Mouse (Mus musculus) small intestine, adult 2 months (tissue): ENCODE measurements at regions not wholly inside any gene's neighbourhood (a gene's known extent, or its start where the extent isn't known, plus 50 kb on each side); places are given as distances from the start of the nearest gene placed in this dataset.

Source experiments
- H3K27ac ChIP-seq: fragments of 200-500 bp; 2 replicates; pipeline ENCODE4 v1.5.1; 2012; ENCODE audit warnings: low read depth, low read length, control low read depth, inconsistent platforms; ENCODE audit not compliant: insufficient read depth
- H3K27me3 ChIP-seq: fragments of 200-500 bp; 2 replicates; pipeline ENCODE4 v1.6.1; 2012; ENCODE audit warnings: mild to moderate bottlenecking, moderate library complexity, low read length, inconsistent platforms; ENCODE audit not compliant: control insufficient read depth, insufficient read depth
- H3K36me3 ChIP-seq: fragments of 200-500 bp; 2 replicates; pipeline ENCODE4 v1.6.1; 2012; ENCODE audit warnings: mild to moderate bottlenecking, low read length, control low read depth, inconsistent platforms; ENCODE audit not compliant: control insufficient read depth, insufficient read depth
- H3K4me1 ChIP-seq: fragments of 200-500 bp; 2 replicates; pipeline ENCODE4 v1.6.1; 2012; ENCODE audit warnings: low read length, inconsistent platforms, mixed read lengths; ENCODE audit not compliant: control insufficient read depth, insufficient read depth, insufficient read length
- H3K4me3 ChIP-seq: fragments of 200-500 bp; 2 replicates; pipeline ENCODE4 v1.5.1; 2012; ENCODE audit warnings: low read depth, mild to moderate bottlenecking, control low read depth, inconsistent platforms, low read length, moderate library complexity
- CTCF ChIP-seq: fragments of 200-500 bp; IDR thresholded peaks from 2 replicates; pipeline ENCODE4 v1.5.1; 2012; ENCODE audit warnings: low read depth, mild to moderate bottlenecking, control low read depth, inconsistent platforms, low read length, moderate library complexity, mixed read lengths; ENCODE audit not compliant: insufficient replicate concordance, insufficient read length; ENCODE audit errors: extremely low read depth
- POLR2A ChIP-seq: fragments of 200-500 bp; IDR thresholded peaks from 2 replicates; pipeline ENCODE4 v1.6.1; 2012; ENCODE audit warnings: low read depth, mild to moderate bottlenecking, control low read depth, inconsistent platforms, low read length, moderate library complexity
- WGBS: fragments of 180-500 bp; shearing (Covaris S2); methylation state at CpG from one replicate; pipeline ENCODE4 v1.1.7; 2018; 5-methylcytosine and 5-hydroxymethylcytosine counted together

- Histone ChIP-seq H3K27me3 (no peaks in the 10 kb centered on the region), H3K4me3 (no peak overlapping the region), H3K27ac (no peak overlapping the region), H3K36me3 (no peaks in the 10 kb centered on the region), H3K4me1 (no peaks in the 10 kb centered on the region)
- TF ChIP-seq POLR2A (no peak), CTCF (no peak)
- 92% methylated on average over 2 of the region's 2 CpGs for WGBS
Measured at GRCm38 (mm10) chr8:92229526-92229925, 127.9 kb upstream of the Irx5 start.

- Histone ChIP-seq H3K4me1 (no peaks in the 10 kb centered on the region), H3K4me3 (no peak overlapping the region)
- WGBS: 81% methylated on average over 3 of the region's 3 CpGs
Measured at GRCm38 (mm10) chr8:92224929-92225328, 132.5 kb upstream of the Irx5 start.

GRCm38 (mm10) chr8:92222992-92223391, 134.4 kb upstream of the Irx5 start:
- Histone ChIP-seq H3K36me3 (no peaks in the 10 kb centered on the region), H3K27me3 (no peaks in the 10 kb centered on the region), H3K4me1 (no peaks in the 10 kb centered on the region), H3K27ac (no peak overlapping the region), H3K4me3 (no peak overlapping the region)
- 63% methylated on average over 3 of the region's 3 CpGs for WGBS
- TF ChIP-seq POLR2A (no peak), CTCF (no peak)

More at GRCm38 (mm10) chr8:92224929-92225328, 132.5 kb upstream of the Irx5 start:
- Histone ChIP-seq H3K36me3 (no peaks in the 10 kb centered on the region), H3K27ac (no peak overlapping the region), H3K27me3 (no peaks in the 10 kb centered on the region)
- TF ChIP-seq CTCF (no peak), POLR2A (no peak)

- no peak overlapping the region for H3K4me3 ChIP-seq
- H3K4me1 ChIP-seq: no peaks in the 10 kb centered on the region
- 76% methylated on average over 9 of the region's 9 CpGs for WGBS
Measured at GRCm38 (mm10) chr8:92219181-92219890, 138.1 kb upstream of the Irx5 start.

GRCm38 (mm10) chr8:92217521-92217920, 139.9 kb upstream of the Irx5 start:
- 80% methylated on average over 2 of the region's 2 CpGs for WGBS
- Histone ChIP-seq H3K4me3 (no peak overlapping the region), H3K4me1 (no peaks in the 10 kb centered on the region), H3K27ac (no peak overlapping the region), H3K36me3 (no peaks in the 10 kb centered on the region), H3K27me3 (no peaks in the 10 kb centered on the region; the same call in 1 of the 2 replicates)
- no peak for TF ChIP-seq CTCF
- TF ChIP-seq POLR2A: no peak

More at GRCm38 (mm10) chr8:92219181-92219890, 138.1 kb upstream of the Irx5 start:
- H3K27ac ChIP-seq: no peak overlapping the region
- H3K36me3 ChIP-seq: no peaks in the 10 kb centered on the region
- no peak for TF ChIP-seq CTCF
- no peak for TF ChIP-seq POLR2A
- H3K27me3 ChIP-seq: no peaks in the 10 kb centered on the region; the same call in 1 of the 2 replicates

GRCm38 (mm10) chr8:92216176-92216575, 141.2 kb upstream of the Irx5 start:
- 11% methylated on average over 4 of the region's 5 CpGs for WGBS
- Histone ChIP-seq H3K4me3 (no peak overlapping the region), H3K27me3 (no peaks in the 10 kb centered on the region; the same call in 1 of the 2 replicates), H3K4me1 (no peaks in the 10 kb centered on the region), H3K36me3 (no peaks in the 10 kb centered on the region), H3K27ac (no peak overlapping the region)
- TF ChIP-seq CTCF (no peak), POLR2A (no peak)

GRCm38 (mm10) chr8:92212786-92213535, 144.5 kb upstream of the Irx5 start:
- TF ChIP-seq CTCF (no peak), POLR2A (no peak)
- H3K27me3 ChIP-seq: no peaks in the 10 kb centered on the region; the same call in 1 of the 2 replicates
- H3K27ac ChIP-seq: no peak overlapping the region
- H3K4me1 ChIP-seq: no peaks in the 10 kb centered on the region
- WGBS: 87% methylated on average over 14 of the region's 14 CpGs
- no peak overlapping the region for H3K4me3 ChIP-seq
- H3K36me3 ChIP-seq: no peaks in the 10 kb centered on the region
